Mouse (Mus musculus) c-Kit-positive CD71-negative TER-119-negative erythroid progenitor cells, embryonic 14.5 days (primary cell): ENCODE measurements around the gene Gm42421.

Source experiments
- DNase-seq: peaks from one replicate; pipeline ENCODE4 v3.0.0-alpha.2; 2013; ENCODE audit warnings: low read depth

Gene Gm42421

DNA sequence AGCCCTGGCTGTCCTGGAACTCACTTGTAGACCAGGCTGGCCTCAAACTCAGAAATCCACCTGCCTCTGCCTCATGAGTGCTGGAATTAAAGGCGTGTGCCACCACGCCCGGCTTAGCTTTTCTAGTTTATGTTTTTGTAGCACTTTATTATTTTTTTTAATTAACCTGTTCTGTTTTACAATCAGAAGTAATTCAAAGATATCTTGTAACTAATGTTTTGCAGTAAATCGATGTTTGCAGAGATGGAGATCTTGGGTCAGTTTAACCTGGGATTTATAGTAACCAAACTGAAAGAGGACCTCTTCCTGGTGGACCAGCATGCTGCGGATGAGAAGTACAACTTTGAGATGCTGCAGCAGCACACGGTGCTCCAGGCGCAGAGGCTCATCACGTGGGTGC lies at the start of gene Gm42421:
TSS of gene Gm42421 (plus strand) at position 301 of the 400 bp plus-strand sequence.
- no peak for DNase-seq

DNA sequence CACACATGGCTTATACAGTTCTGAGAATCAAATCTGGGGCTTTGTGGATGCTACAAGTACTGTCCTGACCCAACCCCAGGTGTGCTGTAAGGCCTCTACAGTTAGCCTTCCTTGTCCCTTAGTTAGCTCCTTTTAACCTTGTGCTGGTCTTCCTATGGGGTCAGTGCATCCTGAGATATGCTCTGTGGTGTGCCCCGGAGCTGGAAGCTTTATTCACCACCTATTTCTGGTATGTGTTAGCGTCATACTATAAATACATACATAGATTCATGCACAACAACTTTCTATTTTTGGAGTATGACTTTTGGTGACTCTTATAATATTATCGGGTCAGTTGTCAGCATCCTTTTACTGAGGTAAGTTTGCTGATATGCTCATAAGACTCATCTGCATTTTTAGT lies 42.7 kb upstream of the Gm42421 start:
- DNase-seq, result no peak

DNA sequence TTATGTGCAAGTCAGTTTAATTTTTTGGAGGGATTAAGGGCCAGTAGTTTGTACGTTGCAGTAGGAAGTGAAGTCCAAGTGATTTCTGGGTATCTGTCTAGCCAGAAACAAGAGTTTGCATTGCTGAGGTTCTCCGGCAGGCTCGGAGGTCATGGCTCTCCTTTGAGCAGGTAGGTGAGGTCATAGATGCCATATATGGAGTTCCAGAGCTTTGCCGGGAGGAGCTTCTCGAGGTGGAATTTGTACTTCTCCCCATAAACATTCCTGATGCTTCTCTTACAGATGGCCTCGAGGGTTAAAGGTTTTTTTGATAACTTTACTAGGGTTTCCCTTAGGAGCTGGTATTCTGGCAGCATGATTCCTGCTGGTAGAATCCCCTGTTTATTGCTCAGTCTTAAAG lies 37.2 kb upstream of the Gm42421 start:
- DNase-seq, result no peak

DNA sequence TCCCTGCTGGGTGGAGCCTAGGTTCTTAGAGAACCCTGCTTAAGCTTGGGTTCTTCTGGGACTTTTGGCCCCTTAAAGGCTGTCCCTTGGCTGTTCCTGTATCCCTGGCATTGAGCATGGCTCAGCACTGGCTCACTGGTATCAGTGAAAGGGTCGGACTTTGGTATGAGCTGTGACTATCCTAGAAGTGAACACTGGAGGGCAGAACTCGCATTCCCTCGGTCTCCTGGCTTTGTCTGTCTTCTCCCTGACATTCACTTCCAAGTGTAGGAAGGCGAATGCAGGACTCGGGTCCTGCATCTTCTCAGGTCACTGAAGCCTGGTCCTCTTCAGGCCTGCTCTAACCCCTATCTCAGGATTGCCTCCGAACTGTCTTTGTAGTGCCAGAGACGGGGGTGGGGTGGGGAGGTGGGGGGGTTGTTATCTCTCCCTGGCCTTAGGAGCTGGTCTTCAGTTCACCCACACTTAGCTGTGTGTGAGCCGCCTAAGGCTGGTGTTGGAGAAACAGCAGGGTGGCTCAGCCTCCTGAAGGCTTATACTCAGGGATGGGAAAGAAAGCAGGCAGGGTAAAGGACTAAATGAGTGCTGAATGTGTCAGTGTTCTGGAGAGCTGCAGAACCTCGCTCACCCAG lies 35.6 kb upstream of the Gm42421 start:
- no peak for DNase-seq

DNA sequence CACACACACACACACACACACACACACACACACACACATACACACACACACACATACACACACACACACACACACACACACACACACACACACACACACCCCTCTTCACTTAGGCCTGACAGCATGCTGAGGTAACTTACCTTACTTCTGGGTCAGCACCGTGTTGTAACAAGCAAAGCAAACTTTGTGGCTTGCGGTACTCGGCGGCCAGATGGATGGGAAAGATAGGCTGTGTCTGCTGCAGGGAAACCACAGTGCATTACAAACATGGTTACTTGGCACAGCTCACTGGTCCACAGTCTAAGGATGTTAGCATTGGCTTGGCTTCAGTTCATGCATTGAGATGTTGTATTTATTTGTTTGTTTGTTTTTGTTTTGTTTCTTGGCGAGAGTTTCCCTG lies 34.6 kb upstream of the Gm42421 start:
- peak; percentile 42 for DNase-seq

DNA sequence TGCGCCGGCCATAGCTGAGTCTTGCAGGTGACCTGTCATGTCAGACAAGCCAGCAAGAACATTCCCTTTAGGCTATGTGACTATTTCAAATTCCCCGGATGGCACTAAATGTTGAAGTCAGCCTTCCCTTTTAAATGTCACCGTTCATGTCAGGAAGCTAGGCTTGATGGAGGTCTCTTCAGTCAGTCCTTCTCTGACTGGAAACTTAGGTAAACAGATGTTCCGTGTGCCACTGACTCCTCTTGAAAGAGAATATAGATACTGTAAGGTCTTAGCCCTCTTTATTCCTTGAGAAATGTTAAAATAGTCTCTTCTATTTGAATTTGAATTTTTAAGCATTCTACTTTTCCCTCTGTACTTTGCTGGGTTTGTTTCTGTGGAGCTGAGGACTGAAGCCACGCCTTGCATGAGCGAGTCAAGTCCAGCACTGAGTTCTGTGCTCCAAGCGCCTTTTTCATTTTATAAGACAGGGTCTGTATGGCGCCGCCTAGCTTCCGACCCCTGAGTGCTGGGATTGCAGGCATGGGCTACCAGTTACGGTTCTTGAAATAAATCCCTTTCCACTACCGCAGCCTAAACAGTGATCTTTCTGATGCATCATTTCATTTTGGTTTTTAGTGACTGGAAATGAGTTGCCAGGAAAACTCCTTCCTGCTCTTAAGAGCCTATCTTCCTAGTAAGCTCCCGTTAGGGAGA lies 30.2 kb upstream of the Gm42421 start, which contains the start of gene Ankrd61:
TSS of gene Ankrd61 (minus strand) at position 51 of the 696 bp plus-strand sequence.
- no peak for DNase-seq

DNA sequence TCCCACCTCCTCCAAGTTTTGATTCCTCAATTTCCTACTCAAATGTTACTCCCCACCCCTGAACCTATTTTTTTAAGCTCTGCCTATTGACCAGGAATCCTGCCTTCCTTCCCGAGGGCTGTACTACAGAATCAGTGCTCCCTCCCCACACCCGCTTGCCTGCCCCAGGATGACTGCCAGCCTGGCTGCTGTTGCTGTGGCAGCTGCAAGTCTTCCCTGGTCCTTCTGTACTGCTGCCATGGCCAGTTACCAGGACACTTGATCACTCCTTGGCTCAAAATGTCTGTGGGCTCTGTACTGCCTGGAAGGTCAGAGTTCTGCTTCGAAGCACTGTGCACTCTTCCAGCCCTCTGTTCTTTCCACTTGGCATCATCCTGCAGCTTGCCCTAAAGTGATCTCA lies 25.9 kb upstream of the Gm42421 start:
- no peak for DNase-seq

DNA sequence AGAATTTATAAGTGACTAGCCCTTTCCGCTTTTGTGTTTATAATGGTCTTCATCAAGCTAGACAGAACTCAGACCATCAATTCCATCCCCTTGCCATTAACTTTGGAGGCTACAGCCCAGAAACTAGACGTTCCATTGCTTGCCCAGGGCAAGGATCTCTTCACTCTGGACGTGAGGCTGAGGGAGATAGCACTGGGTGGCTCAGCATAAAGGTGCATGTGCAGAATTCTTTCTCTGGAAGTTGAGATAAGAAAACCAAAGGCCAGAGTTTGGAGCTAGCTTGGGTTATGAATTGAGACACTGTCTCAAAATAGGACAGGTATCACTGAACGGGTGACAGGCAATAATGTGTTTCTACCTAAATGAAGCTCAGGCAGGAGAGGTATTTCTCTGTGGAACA lies 24.2 kb upstream of the Gm42421 start:
- DNase-seq, result no peak

DNA sequence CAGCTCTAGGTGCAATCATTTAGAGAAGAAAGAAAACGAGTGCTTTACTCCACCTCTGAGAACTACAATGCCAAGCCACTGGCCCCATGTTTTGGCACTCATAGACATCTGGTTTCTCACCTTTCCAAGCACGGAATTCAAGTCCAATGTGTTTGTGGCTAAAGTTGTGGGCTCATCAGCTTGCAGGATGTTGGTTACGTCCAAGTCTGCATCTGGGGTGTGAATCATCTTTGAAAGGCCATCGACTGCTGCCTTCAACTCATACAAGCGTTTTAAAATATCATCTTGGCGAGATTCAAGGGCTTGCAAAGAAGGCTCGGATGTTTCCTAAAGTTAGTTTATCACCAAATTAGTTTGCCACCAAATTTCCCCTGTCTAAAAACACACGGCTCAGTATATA lies 21.5 kb upstream of the Gm42421 start:
- DNase-seq, result no peak

DNA sequence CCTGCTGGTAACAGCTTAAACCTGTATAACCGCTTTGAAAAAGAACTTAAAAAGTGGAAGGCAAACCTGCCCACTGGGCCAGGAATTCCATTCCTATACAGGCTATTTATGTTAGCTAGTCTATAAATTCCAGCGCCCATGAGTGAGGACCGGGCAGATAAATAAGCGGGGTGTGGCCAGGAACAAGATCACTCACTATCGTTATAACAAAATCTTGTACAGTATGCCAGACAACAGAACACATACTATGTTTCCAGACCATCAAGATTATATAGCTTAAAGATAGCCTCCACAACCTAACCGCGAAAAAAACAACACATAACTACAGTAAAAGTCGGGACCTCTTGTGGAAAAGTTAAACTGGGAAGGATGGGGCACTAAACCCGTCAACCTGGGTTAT lies 19.0 kb upstream of the Gm42421 start:
- DNase-seq, result no peak

DNA sequence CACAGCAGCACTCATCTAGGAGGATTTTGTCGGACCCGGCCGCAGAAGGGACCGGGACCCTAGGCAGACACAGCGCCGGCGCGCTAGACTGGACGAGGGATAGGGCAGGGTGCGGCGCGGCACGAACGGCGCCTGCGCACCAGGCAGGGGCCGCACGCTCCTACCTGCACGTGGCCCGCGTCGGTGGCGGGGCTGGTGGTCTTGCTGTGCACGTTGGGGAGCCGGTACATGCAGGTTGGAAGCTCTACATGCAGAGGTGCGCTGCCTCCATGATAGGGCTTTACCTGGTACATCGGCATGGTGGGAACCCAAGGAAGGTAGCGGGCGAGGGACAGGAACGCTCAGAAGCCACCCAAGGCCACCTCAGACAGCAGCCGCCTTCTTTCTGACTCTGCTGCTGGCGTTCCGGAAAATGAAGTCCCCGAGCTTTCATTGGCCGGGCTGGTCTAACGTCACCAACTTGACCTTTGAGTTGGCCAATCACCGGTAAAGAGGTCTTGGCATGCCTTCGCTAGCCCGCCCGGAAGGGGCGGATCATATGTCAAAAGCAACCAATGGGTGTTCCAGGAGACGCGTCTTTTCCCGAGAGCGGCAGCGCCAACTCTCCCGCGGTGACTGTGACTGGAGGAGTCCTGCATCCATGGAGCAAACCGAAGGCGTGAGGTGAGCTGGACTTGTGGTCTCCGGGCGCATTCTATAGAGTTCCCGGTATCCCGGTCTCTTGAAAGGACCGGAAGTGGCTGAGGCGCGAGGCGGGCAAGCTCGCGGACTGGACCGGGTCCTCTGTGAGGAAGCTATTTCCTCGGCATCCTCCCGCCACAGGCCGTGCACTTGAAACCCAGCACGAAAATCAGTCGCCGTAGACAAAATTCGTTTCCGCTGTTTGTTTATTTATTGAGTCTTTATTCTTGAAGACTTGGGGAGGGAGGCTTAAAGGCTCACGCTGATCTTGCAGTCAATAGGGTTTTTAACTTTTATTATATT lies 18.3 kb upstream of the Gm42421 start, which contains the start of the genes Aimp2 and Pms2:
TSS of gene Aimp2 (minus strand) at position 431 of the 984 bp plus-strand sequence.
TSS of gene Pms2 (plus strand) at position 548 of the 984 bp plus-strand sequence.
- peak; percentile 99 for DNase-seq

DNA sequence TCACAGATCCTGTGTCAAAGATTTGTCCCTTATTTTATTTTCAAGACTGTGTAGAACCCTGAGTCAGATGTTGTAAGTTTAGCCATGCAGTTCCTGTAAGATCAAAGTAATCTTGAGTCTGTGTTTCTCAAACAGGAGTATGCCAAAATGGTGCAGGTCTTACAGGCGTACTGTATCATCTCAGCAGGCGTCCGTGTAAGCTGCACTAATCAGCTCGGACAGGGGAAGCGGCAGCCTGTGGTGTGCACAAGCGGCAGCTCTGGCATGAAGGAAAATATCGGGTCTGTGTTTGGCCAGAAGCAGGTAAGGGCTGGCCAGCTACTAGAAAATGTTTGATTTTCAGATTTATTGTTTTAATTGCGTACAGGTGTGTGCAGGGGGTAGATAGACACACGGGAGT lies 11.8 kb upstream of the Gm42421 start:
- no peak for DNase-seq

DNA sequence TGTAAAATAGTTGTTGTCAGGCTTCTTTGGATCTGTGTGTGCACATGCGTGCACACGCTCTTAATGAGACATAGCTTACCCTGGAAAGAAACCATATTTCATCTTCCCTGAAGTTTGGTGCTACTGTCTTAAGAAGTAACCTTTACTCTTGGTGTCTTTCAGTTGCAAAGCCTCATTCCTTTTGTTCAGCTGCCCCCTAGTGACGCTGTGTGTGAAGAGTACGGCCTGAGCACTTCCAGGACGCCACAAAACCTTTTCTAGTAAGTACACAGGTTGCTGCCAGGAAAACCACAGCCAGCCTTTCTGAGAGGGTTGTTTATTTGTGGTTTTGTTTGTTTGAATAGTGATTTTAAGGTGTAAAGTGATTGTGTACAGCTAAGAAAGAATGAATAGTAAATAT lies 10.6 kb upstream of the Gm42421 start:
- DNase-seq, result peak; percentile 50

DNA sequence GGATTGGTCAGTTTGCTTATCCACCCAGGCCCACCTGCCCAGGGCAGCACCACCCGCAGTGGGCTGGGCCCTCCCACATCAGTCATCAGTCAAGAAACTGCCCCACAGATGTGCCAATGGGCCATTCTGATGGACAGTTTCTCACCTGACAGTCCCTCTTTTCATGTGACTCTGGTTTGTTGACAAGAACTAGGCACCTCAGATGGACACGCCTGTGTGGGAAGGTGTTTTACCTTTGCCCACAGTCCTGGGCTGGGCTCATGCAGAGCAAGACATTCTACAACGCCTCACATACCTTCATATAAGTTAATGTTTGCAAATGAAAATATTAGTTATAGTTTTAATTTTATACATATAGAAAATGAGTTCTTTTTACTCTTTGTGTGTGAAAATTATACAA lies 9.9 kb upstream of the Gm42421 start:
- DNase-seq, result no peak

DNA sequence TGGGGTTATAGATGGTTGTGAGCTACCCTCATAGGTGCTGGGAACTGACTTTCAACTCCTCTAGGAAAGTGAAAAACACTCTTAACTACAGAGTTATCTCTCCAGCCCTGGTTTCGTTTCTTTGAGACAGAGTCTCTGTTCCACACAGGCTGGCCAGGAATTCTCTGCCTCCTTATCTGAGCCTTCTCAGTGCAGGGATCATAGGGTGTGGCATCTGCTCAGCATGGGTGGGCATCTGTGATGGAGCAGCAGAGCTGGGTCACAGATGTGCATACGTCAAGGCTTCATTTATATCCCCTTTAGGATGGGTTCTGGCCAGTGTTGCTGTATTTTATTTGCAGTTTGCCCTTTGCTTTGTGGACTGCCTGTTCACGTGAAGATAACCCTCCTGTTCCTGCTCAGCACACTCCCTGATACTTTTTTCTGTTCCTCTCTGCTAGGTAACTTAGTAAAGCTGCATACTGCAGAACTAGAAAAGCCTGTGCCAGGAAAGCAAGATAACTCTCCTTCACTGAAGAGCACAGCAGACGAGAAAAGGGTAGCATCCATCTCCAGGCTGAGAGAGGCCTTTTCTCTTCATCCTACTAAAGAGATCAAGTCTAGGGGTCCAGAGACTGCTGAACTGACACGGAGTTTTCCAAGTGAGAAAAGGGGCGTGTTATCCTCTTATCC lies 3.1 kb upstream of the Gm42421 start:
- DNase-seq, result no peak

DNA sequence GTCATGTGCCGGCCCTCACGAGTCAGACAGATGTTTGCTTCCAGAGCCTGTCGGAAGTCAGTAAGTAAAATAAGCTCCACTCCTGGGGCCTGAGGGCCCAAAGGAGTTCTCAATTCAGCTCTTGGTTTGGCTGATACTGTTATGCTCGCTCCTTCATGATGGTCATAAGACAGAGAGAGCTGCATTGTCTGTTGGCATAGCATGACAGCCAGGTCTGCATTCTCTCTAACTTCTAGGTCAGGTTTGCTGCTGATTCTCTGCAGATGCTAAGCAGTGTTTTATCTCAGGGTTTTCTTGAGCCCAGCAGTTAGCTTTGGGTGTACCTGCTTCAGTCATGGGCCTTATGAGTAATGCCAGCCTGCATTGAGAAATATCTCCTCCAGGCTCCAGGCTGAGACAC lies 1.3 kb downstream of the Gm42421 start:
- no peak for DNase-seq

DNA sequence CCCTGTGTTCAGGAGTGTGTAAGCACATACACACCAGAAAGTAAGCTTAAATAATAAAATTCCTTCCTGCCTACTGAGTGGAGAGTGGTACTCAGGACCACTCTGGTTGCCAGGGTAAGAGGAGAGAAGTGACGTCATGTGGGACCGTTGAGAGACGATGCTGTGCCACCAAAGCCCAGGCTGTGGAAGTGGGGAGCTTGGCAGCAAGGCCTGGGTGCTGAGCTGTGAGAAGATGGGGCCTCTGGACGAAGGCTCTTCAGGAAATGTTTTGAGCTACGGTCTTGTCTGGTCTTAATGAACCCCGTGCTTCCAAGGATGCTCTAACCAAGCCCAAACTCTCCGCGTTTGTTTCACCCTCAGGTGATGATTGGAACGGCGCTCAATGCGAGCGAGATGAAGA lies 2.7 kb downstream of the Gm42421 start:
- no peak for DNase-seq

DNA sequence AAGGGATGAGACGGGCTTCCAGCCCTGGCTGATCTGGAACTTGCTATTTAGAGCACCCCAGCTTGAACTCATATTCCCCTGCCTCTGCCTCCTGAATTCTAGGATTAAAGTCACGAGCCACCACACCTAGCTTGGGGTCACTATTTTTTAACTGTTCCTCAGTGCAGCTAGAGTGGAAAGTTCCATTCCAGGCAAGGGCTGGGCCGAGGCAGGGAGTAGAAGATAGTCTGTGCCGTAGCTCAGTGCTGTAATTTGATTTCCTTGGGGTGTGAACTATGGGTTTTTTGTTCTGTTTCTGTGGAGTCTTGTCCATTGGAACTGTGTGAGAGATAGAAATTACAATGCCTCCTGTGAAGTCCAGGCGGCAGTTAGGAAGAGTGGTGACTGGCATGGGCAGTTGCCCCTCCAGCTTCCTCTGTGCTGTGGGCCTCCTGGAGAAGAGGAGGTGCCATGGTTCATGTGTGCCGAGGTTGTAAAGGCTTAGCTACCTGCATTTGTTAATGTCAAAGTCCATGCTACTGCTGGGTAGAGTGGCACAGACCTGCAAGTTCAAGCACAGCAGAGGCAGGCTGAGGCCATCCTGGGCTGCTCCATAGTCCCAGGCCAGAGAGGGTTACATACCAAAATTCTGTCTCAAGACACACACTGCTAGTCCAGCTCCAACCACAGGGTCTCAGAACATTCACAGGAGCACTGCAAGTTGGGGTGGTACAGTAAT lies 4.0 kb downstream of the Gm42421 start:
- no peak for DNase-seq

DNA sequence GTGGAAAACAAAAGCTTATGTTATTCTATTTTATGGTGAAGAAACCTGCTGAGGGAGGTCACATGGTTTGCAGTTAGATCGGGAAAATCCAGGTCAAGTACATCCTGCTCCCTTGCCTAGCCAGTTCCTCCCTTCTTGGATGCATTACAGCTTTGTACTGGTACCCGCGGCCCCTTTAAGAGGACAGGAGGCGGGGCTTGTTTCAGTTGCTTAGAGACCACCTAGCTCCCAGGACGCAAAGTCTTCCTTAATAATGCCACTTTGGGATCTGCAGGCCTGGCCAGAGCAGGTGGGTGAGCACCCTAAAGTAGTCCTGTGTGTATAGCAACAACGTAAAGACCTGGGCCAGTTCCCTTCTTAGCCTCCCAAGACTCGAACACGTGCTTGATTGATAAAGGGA lies 4.9 kb downstream of the Gm42421 start, which contains the start of gene Rsph10b:
TSS of gene Rsph10b (plus strand) at position 205 of the 400 bp plus-strand sequence.
- DNase-seq, result no peak

DNA sequence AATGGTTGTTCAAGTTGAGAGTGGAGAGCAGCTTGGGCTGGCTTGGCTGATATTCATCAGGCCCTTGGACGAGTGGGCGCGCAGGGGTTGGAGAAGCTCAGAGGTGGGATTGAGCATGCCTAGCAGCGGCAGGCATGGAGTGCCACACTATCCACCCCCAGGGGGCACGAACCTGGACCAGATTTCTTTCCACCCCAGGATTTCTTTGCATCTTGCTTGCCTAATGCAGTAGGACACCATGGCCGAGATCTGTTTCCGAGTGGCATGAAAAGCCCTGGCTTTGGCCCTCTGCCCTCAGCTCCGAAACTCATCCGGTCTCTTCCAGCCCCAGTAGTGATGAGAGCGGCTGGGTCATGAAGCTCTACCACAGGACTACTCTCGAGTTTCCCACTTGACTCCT lies 5.4 kb downstream of the Gm42421 start:
- DNase-seq, result no peak

DNA sequence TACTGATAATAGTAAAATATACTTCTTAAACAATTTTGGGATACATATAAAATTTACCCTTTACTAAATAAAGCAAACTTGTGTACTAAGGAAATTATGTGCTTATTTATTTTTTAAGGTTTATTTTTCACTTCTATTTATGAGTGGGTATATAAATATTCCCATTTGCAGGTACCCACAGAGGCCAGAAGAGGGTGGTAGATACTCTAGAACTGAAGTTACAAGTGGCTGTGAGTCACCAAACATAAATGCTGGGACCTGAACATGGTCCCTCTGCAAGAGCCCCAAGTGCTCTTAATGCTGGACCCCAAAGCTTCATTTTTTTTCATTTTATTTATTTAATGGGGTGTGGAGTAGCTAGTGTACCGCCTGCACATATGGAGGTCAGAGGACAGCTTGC lies 5.9 kb downstream of the Gm42421 start:
- no peak for DNase-seq
